Mouse (Mus musculus) C2C12 (cell line): ENCODE data around the gene Kcnk10.

Experiments used
- CEBPB ChIP-seq: IDR thresholded peaks from one replicate; pipeline ENCODE4 v1.6.1; 2011; ENCODE audit warnings: low read depth, mild to moderate bottlenecking, control low read depth, moderate library complexity
- CTCF ChIP-seq: IDR thresholded peaks from one replicate; pipeline ENCODE4 v1.5.1; 2011; ENCODE audit not compliant: control insufficient read depth, insufficient read depth, insufficient read length
- FOSL1 ChIP-seq: IDR thresholded peaks from one replicate; pipeline ENCODE4 v1.8.0; 2011; ENCODE audit warnings: mild to moderate bottlenecking, low read length; ENCODE audit not compliant: poor library complexity, insufficient read depth, severe bottlenecking
- MAX ChIP-seq: IDR thresholded peaks from one replicate; pipeline ENCODE4 v1.6.1; 2011; ENCODE audit warnings: mild to moderate bottlenecking, control low read depth
- MYOD1 ChIP-seq: IDR thresholded peaks from one replicate; pipeline ENCODE4 v1.6.1; 2011; ENCODE audit warnings: low read depth; ENCODE audit not compliant: control insufficient read depth, insufficient read length
- MYOG ChIP-seq: IDR thresholded peaks from one replicate; pipeline ENCODE4 v1.6.1; 2011; ENCODE audit not compliant: control insufficient read depth, insufficient read length; ENCODE audit errors: extremely low read depth
- USF1 ChIP-seq: IDR thresholded peaks from one replicate; pipeline ENCODE4 v1.6.1; 2011; ENCODE audit warnings: low read depth, mild to moderate bottlenecking, control low read depth, moderate library complexity

DNA sequence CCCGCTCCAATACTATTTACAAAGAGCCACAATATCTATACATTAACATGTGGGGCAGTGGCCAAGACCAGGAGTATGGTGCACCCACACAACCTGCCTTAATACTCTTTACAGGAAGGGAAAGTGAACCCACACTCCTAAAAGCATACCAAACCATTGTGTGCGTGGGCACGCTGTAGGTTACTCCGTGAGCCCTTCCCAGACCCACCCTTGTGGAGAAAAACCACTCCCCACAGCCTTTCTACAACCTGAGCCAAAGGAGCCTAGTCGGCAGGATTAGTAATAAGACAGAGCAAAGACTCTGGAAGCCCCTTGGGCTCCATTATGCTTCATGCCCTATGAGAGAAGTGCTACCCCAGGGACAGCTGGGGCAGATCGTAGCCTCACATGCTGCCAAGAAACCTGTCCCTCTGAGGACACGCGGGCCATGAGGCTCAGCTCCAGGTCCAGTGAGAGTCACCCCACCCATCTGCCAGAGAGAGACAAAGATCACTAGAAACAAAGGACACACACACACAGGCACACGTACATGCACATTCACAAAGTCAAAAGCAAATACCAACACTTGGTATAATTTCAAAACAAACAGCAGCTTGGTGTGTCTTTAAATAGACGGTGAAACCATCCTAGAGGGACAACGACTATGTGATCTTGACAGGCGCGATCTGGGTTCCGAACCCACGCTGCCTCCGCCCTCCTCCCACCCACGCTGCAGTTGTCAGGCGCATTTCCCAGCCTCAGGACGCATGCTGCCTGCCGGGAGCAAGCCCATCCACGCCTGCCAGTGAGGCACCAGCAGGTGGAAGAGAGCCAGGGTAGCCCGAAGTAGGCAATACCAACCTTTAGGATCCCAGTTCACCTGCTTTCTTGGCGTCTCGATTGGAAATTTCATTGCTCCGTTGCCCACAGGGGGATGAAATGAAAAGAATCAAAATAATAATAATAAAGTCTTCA is 4.5 kb downstream of the Kcnk10 start:
- TF ChIP-seq CTCF (no peak), CEBPB (no peak), USF1 (no peak), MYOD1 (no peak), MAX (no peak), MYOG (no peak), FOSL1 (no peak)
